Mouse (Mus musculus) forebrain, embryonic 10.5 days (tissue): ENCODE measurements around the gene Abcb9. TPM values are rescaled to one million over a fixed set of nuclear protein-coding genes. Genes with fewer than 3 reads are reported as not detected.

Experiments
- DNase-seq: peaks from one replicate; pipeline ENCODE4 v3.0.0-alpha.2; 2017; ENCODE audit warnings: low spot score; ENCODE audit errors: extremely low spot score
- H3K27ac ChIP-seq: fragments of 300-500 bp; sonication (generic); 2 replicates; pipeline ENCODE4 v1.5.1; 2016; ENCODE audit warnings: mild to moderate bottlenecking
- H3K27me3 ChIP-seq: fragments of 300-500 bp; sonication (generic); 2 replicates; pipeline ENCODE4 v1.6.1; 2016; ENCODE audit warnings: mild to moderate bottlenecking; ENCODE audit not compliant: poor library complexity, severe bottlenecking
- H3K36me3 ChIP-seq: fragments of 300-500 bp; sonication (generic); replicated peaks from 2 replicates; pipeline ENCODE4 v1.6.1; 2016; ENCODE audit warnings: mild to moderate bottlenecking, moderate library complexity
- H3K4me1 ChIP-seq: fragments of 300-500 bp; sonication (generic); 2 replicates; pipeline ENCODE4 v1.6.1; 2016
- H3K4me3 ChIP-seq: fragments of 300-500 bp; sonication (generic); 2 replicates; pipeline ENCODE4 v1.5.1; 2016; ENCODE audit warnings: mild to moderate bottlenecking, moderate library complexity
- H3K9me3 ChIP-seq: fragments of 300-500 bp; sonication (generic); 2 replicates; pipeline ENCODE4 v1.6.1; 2016; ENCODE audit warnings: mild to moderate bottlenecking, moderate library complexity
- WGBS: fragments of 180-500 bp; shearing (Covaris S2); methylation state at CpG from one replicate; pipeline ENCODE4 v1.1.7; 2016; 5-methylcytosine and 5-hydroxymethylcytosine counted together
- polyA plus RNA-seq: library from polyadenylated mRNA; unstranded; fragments of >200 nt; fragmentation: Nextera tagmentation; extraction: Ambion mirVana; gene quantifications from 2 replicates; pipeline ENCODE4 v1.2.1, GENCODE M21; 2016

Gene Abcb9
- polyA plus RNA-seq, result 0.52 and 0.65 TPM in 2 replicates

DNA sequence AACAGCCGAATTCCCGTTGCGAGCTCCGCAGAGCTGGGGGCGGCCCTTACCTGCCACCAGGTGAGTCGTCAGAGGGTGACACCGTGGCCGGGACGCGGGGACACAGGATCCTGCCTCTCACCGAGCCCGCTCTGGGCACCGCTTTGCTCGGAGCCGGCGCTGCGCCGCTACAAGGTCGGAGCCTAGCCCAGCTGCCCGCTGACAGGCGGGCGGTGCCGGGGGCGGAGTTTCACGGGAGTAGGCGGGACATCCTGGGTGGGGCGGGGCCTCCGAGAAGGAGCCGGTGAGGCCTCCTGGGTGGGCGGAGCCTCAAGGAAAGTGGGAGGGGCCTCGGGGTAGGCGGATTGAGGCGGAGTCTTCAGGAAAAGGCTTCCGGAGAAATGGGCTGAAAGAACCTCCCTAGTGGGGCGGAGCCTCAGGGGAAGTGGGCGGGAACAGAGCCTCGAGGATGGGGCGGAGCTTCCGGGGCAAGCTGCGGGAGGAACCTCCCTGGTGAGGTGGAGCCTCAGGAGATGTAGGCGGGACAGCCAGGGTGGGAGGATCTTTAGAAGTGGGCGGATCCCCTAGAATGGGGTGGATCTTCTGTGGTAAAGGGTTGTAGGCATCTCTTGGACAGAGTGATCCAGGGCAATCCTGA, at the start of gene Abcb9:
TSS of gene Abcb9 (minus strand) at position 203 of the 637 bp plus-strand sequence.
- Histone ChIP-seq H3K27me3 (peaks cover 27% of the 10 kb centered on the region), H3K9me3 (no peaks in the 10 kb centered on the region), H3K27ac (peak within 1 kb of the TSS; percentile 32; the same call in 1 of the 2 replicates), H3K4me3 (peak within 1 kb of the TSS; percentile 51), H3K4me1 (peaks cover 20% of the 10 kb centered on the region), H3K36me3 (no peaks in the 10 kb centered on the region)
- WGBS, result under 1% methylated on average over 42 of the region's 42 CpGs
- DNase-seq, result peak; percentile 90

DNA sequence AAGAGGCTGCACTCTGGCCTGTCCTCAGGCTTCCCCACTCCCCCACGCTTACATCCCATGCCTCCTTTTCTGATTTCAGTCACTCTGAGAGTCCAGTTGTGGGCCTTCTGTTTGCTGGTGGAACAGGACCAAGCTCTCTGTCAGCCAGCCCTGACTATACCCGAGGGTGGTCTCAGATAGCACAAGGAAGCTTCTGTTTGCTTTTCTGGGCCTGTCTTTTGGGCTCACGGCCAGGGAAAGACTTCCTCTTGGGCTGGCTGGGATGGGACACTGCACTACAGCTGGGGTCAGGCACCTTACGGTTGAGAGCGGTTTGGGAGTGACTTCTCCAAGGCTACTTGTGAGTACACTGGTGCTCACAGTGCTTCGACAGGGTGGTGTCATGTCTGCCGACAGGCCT, 42.5 kb upstream of the Abcb9 start:
- Histone ChIP-seq H3K27ac (no peak overlapping the region), H3K9me3 (no peaks in the 10 kb centered on the region), H3K27me3 (no peaks in the 10 kb centered on the region), H3K4me1 (no peaks in the 10 kb centered on the region), H3K4me3 (no peak overlapping the region), H3K36me3 (peaks cover 37% of the 10 kb centered on the region)
- 79% methylated on average over 7 of the region's 7 CpGs for WGBS
- DNase-seq, result no peak

DNA sequence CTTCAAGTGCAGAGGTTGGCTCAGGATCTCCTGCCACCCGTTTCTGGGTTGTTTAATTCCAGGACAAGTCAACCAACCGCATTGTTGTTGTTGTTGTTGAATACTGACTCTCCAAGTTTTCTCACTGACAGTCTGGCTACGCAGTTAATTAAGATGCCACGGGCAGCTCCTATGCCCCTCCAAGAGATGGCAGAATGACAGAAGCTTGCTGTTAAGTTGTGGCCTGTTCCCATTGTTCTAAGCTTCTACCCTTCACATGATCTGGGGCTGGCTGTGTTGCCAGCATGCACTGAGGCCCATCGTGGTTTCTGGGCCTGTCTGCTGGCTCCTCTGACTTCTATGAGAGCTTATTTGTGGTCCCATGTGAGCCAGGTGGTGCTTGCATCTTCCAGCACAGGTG, 38.7 kb upstream of the Abcb9 start:
- Histone ChIP-seq H3K27me3 (no peaks in the 10 kb centered on the region), H3K4me3 (no peak overlapping the region), H3K36me3 (peaks cover 56% of the 10 kb centered on the region), H3K27ac (no peak overlapping the region), H3K9me3 (no peaks in the 10 kb centered on the region), H3K4me1 (no peaks in the 10 kb centered on the region)
- no peak for DNase-seq
- WGBS, result 91% methylated on average over 5 of the region's 5 CpGs

DNA sequence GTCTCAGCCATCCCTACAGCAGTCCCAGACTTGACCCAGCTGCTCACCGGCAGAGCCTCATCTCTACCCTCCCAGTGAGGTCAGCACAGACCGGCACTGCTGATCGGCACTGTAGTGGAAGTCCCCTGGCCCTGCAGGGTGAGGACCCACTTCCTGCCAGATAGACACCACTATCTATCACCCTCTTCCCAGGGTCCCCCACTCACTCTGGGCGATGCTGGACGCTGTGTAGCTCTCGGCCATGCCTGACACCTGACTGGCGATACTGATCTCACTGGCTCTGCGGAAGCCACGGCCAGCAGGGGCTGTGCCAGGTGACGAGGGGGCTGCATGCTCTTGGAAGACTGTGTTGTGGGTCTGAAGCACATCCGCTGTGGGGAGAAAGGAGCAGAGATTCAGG, 29.5 kb upstream of the Abcb9 start:
- H3K4me3 ChIP-seq, result no peak overlapping the region
- WGBS, result 92% methylated on average over 11 of the region's 11 CpGs
- no peaks in the 10 kb centered on the region for H3K9me3 ChIP-seq
- H3K27me3 ChIP-seq, result no peaks in the 10 kb centered on the region
- DNase-seq, result no peak
- no peaks in the 10 kb centered on the region for H3K4me1 ChIP-seq
- H3K27ac ChIP-seq, result 0 out of 2 replicates have a peak overlapping the region, but pooled peaks have one; percentile 11
- peaks cover 95% of the 10 kb centered on the region for H3K36me3 ChIP-seq

DNA sequence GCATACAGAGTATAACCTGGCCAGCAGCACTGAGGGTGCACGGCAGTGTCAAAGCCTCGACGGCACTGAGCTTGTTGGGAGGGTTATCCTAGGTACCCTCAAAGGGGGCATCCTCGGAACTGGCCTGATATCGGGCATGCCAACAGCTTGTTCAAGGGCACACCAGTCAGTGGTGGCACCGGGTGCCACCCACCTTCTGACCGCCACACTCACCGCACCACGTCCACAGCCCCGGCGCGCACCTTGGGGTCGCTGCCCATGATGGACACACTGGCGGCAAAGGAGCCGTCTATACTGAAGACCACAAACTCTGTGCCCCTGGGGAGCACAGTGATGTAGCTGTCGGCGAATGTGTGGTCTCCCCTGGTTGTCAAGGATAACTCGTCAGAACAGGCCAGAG, 26.8 kb upstream of the Abcb9 start:
- Histone ChIP-seq H3K4me1 (peaks cover 17% of the 10 kb centered on the region), H3K9me3 (no peaks in the 10 kb centered on the region), H3K27me3 (no peaks in the 10 kb centered on the region), H3K36me3 (peaks cover 95% of the 10 kb centered on the region), H3K27ac (no peak overlapping the region), H3K4me3 (no peak overlapping the region)
- no peak for DNase-seq
- WGBS, result 94% methylated on average over 18 of the region's 18 CpGs

DNA sequence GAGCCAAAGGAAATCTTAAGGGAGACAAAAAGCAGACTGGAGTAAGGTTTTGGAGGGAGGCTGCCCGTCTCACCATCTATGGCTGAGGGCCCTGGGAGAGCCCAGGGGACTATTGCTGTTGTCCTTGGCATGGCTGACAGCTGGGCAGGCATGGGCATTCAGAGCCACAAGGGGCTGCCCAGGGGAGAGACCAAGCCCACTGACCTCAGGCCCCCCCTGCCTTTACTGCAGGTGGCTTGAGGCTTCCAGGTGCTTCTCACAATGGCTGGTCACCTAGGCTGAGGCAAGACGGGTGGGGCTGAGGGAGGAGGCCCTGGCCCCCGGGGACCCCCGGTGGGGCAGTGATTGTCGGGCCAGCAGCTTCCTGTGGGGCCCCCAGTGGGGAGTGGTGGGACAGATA, 23.6 kb upstream of the Abcb9 start:
- Histone ChIP-seq H3K4me3 (no peak overlapping the region), H3K27me3 (no peaks in the 10 kb centered on the region), H3K36me3 (peaks cover 81% of the 10 kb centered on the region), H3K4me1 (peaks cover 38% of the 10 kb centered on the region), H3K27ac (no peak overlapping the region), H3K9me3 (no peaks in the 10 kb centered on the region)
- no peak for DNase-seq
- 85% methylated on average over 5 of the region's 5 CpGs for WGBS

DNA sequence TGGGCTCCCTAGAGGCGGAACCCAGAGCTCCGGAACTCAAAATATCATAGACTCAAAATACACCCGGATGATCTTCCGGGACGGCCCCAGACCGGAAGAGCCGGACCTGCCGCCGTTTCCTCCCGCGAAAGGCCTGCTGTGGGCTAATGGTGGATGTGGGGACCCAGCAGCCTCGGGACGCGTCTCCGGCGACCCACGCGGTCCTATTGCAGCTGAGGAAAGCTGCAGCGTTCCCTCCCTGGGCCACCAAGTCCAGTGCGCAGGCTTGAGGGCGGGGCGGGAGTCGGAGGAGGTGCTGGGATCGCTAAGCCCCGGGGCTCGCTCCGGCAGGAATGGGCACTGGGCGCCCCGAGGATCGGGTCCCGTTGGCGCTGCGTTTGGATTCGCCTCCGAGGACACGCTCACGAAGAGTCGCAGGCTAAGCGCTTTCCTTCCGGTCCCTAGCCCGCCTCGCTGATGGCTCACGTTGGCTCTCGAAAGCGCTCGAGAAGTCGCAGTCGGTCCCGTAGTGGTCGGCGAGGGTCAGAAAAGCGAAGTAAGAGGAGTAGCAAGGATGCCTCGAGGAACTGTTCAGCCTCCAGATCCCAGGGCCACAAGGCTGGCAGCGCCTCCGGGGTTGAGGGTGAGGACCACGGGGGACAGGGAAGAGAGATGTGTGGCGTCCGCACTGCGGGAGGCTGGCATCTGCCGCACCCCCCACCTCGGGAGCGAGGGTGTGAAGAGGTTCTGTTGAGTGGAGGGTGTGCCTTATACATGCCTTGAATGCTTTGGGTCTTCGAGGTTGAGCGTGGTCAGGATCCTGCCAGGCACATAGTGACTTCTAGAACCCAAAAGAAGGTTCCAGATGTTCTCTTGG, 20.6 kb upstream of the Abcb9 start, which contains the start of gene Arl6ip4:
TSS of gene Arl6ip4 (plus strand) at position 100 of the 856 bp plus-strand sequence.
- DNase-seq, result peak; percentile 81
- WGBS, result 2% methylated on average over 64 of the region's 64 CpGs
- peaks cover 55% of the 10 kb centered on the region for H3K4me1 ChIP-seq

DNA sequence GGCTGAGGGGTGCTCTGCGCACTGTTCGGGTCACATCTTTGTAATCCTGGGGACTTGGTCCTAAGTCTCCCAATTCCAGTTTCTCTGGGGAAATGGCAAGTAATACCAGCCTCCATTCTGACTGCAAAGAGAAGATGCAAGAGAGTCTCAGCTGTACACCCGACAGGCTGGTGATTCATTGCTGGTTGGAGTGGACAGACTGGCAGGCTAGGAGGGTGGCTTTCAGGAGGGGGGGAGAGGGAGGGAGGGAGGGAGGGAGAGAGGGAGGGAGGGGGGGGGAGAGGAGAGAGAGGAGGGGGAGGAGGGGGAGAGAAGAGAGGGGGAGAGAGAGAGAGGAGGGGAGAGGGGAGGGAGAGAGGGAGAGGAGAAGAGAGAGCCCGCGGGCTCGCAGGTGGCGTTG, 19.9 kb upstream of the Abcb9 start:
- peak overlapping the region; percentile 98 for H3K4me3 ChIP-seq
- peaks cover 50% of the 10 kb centered on the region for H3K36me3 ChIP-seq
- no peaks in the 10 kb centered on the region for H3K9me3 ChIP-seq
- peak overlapping the region; percentile 95 for H3K27ac ChIP-seq
- peaks cover 60% of the 10 kb centered on the region for H3K4me1 ChIP-seq
- H3K27me3 ChIP-seq, result no peaks in the 10 kb centered on the region
- DNase-seq, result no peak
- WGBS, result 23% methylated on average over 7 of the region's 7 CpGs

More for the DNA sequence above, 20.6 kb upstream of the Abcb9 start, which contains the start of gene Arl6ip4:
- no peaks in the 10 kb centered on the region for H3K27me3 ChIP-seq
- peak within 1 kb of the TSS; percentile 98 for H3K4me3 ChIP-seq
- no peaks in the 10 kb centered on the region for H3K9me3 ChIP-seq
- H3K36me3 ChIP-seq, result peaks cover 57% of the 10 kb centered on the region
- peak within 1 kb of the TSS; percentile 95 for H3K27ac ChIP-seq

DNA sequence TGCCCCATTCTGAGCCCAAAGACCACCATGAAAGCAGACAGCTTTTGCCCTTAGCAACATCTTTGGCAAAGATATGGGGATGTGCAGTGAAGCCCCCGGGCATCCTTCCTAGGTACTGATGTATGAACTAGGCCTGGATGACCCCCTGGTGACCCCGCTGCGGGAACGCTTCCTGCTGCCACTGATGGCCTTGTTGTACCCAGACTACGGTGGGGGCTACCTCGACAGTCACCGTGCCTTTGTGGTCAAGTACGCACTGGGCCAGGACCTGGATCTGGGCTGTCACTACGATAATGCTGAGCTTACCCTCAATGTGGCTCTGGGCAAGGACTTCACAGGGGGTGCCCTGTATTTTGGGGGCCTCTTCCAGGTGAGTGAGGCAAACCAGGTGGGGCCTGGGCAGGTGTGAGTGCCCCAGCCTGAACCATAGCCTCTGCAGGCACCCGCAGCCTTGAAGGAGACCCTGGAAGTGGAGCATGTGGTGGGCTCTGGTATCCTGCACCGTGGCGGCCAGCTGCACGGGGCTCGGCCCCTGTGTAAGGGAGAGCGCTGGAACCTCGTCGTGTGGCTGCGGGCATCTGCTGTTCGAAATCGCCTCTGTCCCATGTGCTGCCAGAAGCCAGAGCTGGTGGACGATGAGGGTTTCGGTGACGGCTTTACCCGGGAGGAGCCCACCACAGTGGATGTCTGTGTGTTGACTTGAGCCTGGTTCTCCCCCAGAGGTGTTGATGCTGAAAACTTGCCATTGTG, 18.9 kb upstream of the Abcb9 start:
- Histone ChIP-seq H3K36me3 (peaks cover 39% of the 10 kb centered on the region), H3K4me1 (peaks cover 55% of the 10 kb centered on the region), H3K9me3 (no peaks in the 10 kb centered on the region), H3K27ac (no peak overlapping the region), H3K4me3 (no peak overlapping the region), H3K27me3 (no peaks in the 10 kb centered on the region)
- DNase-seq, result no peak
- WGBS, result 92% methylated on average over 24 of the region's 24 CpGs

DNA sequence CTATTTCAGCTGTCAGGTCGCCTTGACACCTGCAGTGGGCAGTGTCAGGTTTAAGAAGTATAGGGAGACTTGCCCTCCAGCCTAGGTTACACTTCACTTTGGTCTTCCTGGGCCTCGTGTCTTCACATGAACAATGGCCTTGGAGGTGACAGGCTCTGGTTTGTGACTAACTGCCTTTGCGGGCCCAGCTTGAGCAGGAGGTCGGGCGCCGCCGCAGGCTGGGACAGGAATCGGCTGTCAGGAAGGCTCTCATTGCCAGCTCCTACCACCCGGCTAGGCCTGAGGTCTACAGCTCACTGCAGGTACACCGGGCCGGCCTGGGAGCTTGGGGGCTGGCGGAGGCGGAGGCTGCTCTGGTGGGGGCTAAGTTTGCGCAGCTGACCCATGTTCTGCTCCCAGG, 17.4 kb upstream of the Abcb9 start:
- H3K27me3 ChIP-seq, result no peaks in the 10 kb centered on the region
- peak; percentile 60 for DNase-seq
- no peaks in the 10 kb centered on the region for H3K9me3 ChIP-seq
- H3K4me1 ChIP-seq, result peaks cover 50% of the 10 kb centered on the region
- WGBS, result 20% methylated on average over 14 of the region's 14 CpGs
- H3K27ac ChIP-seq, result peak overlapping the region; percentile 94
- H3K36me3 ChIP-seq, result peaks cover 25% of the 10 kb centered on the region
- peak overlapping the region; percentile 93 for H3K4me3 ChIP-seq

DNA sequence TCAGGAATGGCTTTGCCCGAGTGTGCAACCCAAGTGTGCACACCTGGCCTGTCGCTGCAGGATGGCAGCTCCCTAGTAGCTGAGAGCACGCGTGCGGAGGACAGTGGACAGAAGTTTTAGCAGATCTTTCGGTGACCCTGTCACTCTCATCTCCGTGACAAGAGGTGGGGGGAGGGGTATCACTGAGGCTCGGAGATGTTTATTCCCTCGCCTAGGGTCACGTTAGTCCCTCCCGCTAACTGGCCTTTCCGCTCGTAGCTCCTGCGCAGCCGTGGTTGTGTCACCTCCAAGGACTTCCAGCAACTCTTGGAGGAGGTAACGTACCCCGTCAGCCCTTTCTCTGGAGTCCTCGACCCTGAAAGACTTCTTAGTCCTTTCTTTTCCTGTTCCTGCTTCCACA, 16.9 kb upstream of the Abcb9 start:
- Histone ChIP-seq H3K4me1 (peaks cover 45% of the 10 kb centered on the region), H3K27ac (peak overlapping the region; percentile 94), H3K27me3 (no peaks in the 10 kb centered on the region), H3K4me3 (peak overlapping the region; percentile 93), H3K36me3 (peaks cover 20% of the 10 kb centered on the region), H3K9me3 (no peaks in the 10 kb centered on the region)
- under 1% methylated on average over 18 of the region's 18 CpGs for WGBS
- no peak for DNase-seq

DNA sequence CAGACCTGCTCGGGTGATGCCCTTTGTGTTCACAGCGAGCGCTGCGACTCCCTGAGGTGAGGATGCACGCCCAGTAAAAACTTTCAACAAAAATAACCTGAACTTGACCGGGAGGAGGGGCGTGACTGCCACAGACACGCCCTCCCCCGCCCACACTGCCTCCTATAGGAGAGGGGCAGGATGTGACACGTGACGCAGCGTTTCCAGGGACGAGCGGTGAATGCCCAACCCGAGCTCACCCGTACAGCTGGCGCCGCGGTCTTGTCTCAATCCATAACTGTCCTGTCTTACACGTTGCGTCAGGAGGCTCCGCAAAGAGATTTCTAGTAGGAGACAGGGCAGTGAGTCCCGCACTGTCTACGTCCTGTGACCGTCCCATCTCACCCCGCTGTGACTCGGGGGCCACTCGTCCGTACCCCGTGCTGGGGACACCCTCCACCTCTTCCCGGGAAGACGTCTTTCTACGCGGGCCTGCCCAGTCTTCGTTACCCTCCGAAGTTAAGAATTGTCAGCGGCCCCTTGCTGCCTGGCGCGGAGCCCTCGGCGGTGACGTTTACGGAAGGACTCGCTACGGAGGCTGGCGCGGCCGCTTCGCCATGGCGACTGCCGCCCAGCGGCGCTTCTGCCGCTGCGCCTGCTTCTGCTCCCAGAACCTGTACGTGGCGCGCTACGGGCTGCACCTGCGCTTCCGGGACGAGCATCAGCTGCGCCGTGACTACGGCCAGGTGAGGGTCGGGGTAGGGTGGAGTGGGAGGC, 16.3 kb upstream of the Abcb9 start, which contains the start of gene Ogfod2:
TSS of gene Ogfod2 (plus strand) at position 556 of the 756 bp plus-strand sequence.
- Histone ChIP-seq H3K27me3 (no peaks in the 10 kb centered on the region), H3K27ac (peak within 1 kb of the TSS; percentile 94), H3K4me1 (peaks cover 38% of the 10 kb centered on the region), H3K36me3 (peaks cover 14% of the 10 kb centered on the region), H3K9me3 (no peaks in the 10 kb centered on the region), H3K4me3 (peak within 1 kb of the TSS; percentile 93)
- WGBS, result 1% methylated on average over 66 of the region's 66 CpGs
- DNase-seq, result peak; percentile 98
